Mouse (Mus musculus) ovary, postnatal 10 days (tissue): Measurements from ENCODE around the gene Zfp273.
"Not testable (repeated sequence)": the region's sequence is repeated elsewhere in the genome, so short reads cannot be mapped to it uniquely, and the experiment has no call there.

Experiments
- DNase-seq: peaks from one replicate; pipeline ENCODE4 v3.0.0; 2022; ENCODE audit warnings: low spot score

Gene Zfp273

GRCm38 (mm10) chr13:67867899-67868298 is 54.4 kb downstream of the Zfp273 start:
- no peak for DNase-seq

- not testable (repeated sequence) for DNase-seq
These were observed 62.6 kb downstream of the Zfp273 start for GRCm38 (mm10) chr13:67876049-67876698.
